Mouse (Mus musculus) embryonic facial prominence, embryonic 11.5 days (tissue): ENCODE measurements around the gene Arhgef7. TPM values are rescaled to one million over a fixed set of nuclear protein-coding genes. Genes with fewer than 3 reads are reported as not detected.

ENCODE experiments used
- ATAC-seq: fragments of 200-750 bp; cut with Nextera tagmentation; replicated peaks from 2 replicates; pipeline ENCODE4 v1.8.0; 2017; ENCODE audit warnings: low read depth; ENCODE audit not compliant: insufficient number of reproducible peaks, low FRiP score, low TSS enrichment
- DNase-seq: peaks from one replicate; pipeline ENCODE4 v3.0.0-alpha.2; 2015; ENCODE audit warnings: low spot score
- H3K27ac ChIP-seq: fragments of 300-500 bp; sonication (generic); replicated peaks from 2 replicates; pipeline ENCODE4 v1.5.1; 2014; ENCODE audit warnings: mild to moderate bottlenecking, low read depth, low read length, control low read depth
- H3K27me3 ChIP-seq: fragments of 300-500 bp; sonication (generic); 2 replicates; pipeline ENCODE4 v1.6.1; 2014; ENCODE audit warnings: mild to moderate bottlenecking, low read length, moderate library complexity, mixed read lengths; ENCODE audit not compliant: control insufficient read depth, insufficient read depth
- H3K36me3 ChIP-seq: fragments of 300-500 bp; sonication (generic); replicated peaks from 2 replicates; pipeline ENCODE4 v1.6.1; 2014; ENCODE audit warnings: low read depth, mild to moderate bottlenecking, low read length, moderate library complexity, mixed read lengths; ENCODE audit not compliant: control insufficient read depth, insufficient read depth
- H3K4me1 ChIP-seq: fragments of 300-500 bp; sonication (generic); 2 replicates; pipeline ENCODE4 v1.6.1; 2014; ENCODE audit warnings: low read length, mixed read lengths; ENCODE audit not compliant: control insufficient read depth, insufficient read depth
- H3K4me2 ChIP-seq: fragments of 300-500 bp; sonication (generic); 2 replicates; pipeline ENCODE4 v1.6.1; 2014; ENCODE audit warnings: low read depth, mild to moderate bottlenecking, control low read depth, low read length, moderate library complexity
- H3K4me3 ChIP-seq: fragments of 300-500 bp; sonication (generic); 2 replicates; pipeline ENCODE4 v1.5.1; 2014; ENCODE audit warnings: low read depth, low read length, control low read depth
- H3K9ac ChIP-seq: fragments of 300-500 bp; sonication (generic); replicated peaks from 2 replicates; pipeline ENCODE4 v1.6.1; 2014; ENCODE audit warnings: mild to moderate bottlenecking, control low read depth, low read length
- H3K9me3 ChIP-seq: fragments of 300-500 bp; sonication (generic); replicated peaks from 2 replicates; pipeline ENCODE4 v1.6.1; 2016; ENCODE audit warnings: mild to moderate bottlenecking, low read length, inconsistent platforms, mixed read lengths; ENCODE audit not compliant: control insufficient read depth
- WGBS: fragments of 180-500 bp; shearing (Covaris S2); extraction: QIAGEN DNeasy Blood & Tissue Kit; methylation state at CpG from one replicate; pipeline ENCODE4 v1.1.7; 2014; 5-methylcytosine and 5-hydroxymethylcytosine counted together
- polyA plus RNA-seq: library from polyadenylated mRNA; unstranded; fragments of >200 nt; fragmentation: Nextera tagmentation; extraction: Ambion mirVana; gene quantifications from 2 replicates; pipeline ENCODE4 v1.2.1, GENCODE M21; 2014

Arhgef7 gene
- polyA plus RNA-seq, 1 experiment from 2014 or later, result 45.5 TPM

DNA sequence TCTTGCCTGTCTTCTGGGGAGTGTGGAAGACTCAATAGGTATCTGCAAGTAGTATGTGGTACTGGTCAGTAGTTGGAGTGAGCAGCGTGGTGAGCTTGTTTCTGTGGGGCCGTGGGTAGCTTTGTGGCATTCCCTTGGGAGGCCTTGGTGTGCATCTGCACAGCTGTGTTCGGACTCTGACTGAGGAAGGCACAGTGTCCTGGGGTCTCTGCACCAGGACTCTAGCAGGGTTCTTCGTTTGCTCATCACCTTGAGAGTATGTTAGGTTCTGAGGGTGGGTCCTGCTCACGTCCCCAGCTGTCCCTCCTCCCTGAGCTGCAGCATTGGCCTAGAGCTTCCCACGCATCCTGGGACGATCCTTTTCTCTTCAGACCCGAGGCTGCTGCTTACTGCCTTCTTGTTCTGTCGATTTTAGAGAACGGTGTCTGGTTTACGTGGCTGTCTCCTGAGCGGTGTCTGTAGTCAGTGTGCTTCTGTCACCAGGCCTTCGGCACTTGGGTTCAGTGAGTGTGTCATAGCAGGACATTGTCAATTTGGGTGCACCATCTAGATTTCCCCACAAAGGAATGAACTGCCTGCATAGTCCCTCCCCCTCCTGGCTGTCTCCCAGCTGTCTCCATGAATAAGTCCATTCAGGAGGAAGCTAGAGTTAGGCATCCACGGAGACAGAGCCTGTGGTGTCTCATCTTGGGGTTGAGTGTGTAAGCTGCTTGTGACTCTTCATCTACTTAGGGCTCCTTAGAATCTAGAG lies 70.4 kb downstream of the Arhgef7 start:
- no peaks in the 10 kb centered on the region for H3K27me3 ChIP-seq
- H3K27ac ChIP-seq, result no peak overlapping the region
- no peaks in the 10 kb centered on the region; the same call in 1 of the 2 replicates for H3K36me3 ChIP-seq
- no peak for DNase-seq
- H3K4me2 ChIP-seq, result no peak overlapping the region
- no peaks in the 10 kb centered on the region for H3K4me1 ChIP-seq
- whole genome bisulfite sequencing, result 78% methylated on average over 14 of the region's 14 CpGs
- no peak overlapping the region for H3K9ac ChIP-seq
- no peaks in the 10 kb centered on the region for H3K9me3 ChIP-seq
- ATAC-seq, result no peak
- H3K4me3 ChIP-seq, result no peak overlapping the region

DNA sequence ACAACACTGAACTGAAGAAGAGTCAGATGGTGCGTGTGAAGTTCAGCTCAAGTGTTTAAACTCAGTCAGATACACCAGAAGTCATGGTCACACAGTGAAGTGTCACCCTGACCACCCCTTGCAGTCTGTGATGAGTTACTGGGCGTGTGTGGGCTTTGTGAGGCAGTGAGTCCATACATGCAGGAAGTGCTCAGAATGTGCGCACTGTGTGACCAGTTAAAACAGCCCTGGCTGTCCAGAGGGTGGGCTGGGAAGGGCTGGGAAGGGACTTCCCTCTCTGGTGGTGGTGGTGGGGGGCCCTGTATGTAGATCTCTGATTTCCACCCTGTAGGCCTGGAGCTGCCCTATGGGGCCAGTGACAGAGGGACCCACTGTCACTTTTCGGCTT lies 71.0 kb downstream of the Arhgef7 start:
- WGBS, result 76% methylated on average over 4 of the region's 4 CpGs
- no peaks in the 10 kb centered on the region; the same call in 1 of the 2 replicates for H3K36me3 ChIP-seq
- ATAC-seq, result no peak

DNA sequence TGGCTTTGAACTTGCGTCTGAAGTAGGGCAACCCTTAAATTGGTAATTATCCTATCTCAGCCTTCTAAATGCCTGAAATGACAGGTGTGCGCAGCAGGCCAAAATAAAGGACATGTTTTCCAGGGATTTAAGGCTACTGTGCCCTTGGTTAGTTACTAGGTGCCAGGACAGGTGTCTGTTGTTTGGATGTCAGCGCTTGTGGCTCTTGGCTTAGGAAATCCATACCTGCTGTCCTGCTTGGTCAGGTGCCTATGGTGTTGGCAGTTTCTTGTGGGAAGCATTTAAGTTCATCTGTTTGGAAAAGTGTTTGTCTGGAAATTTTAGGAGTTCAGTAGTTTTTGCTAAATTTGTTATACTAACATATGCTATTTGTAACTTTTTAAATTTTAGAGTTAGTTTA lies 71.6 kb downstream of the Arhgef7 start:
- Histone ChIP-seq H3K27me3 (no peaks in the 10 kb centered on the region), H3K36me3 (no peaks in the 10 kb centered on the region; the same call in 1 of the 2 replicates), H3K4me3 (no peak overlapping the region), H3K9me3 (no peaks in the 10 kb centered on the region), H3K27ac (no peak overlapping the region), H3K4me2 (no peak overlapping the region), H3K4me1 (no peaks in the 10 kb centered on the region), H3K9ac (no peak overlapping the region)
- WGBS, result 91% methylated on average over 3 of the region's 3 CpGs
- DNase-seq (no peak), ATAC-seq (no peak)

More for the DNA sequence above, 71.0 kb downstream of the Arhgef7 start:
- Histone ChIP-seq H3K4me3 (no peak overlapping the region), H3K27me3 (no peaks in the 10 kb centered on the region), H3K9me3 (no peaks in the 10 kb centered on the region), H3K4me2 (no peak overlapping the region), H3K27ac (no peak overlapping the region), H3K4me1 (no peaks in the 10 kb centered on the region), H3K9ac (no peak overlapping the region)
- DNase-seq, result no peak

DNA sequence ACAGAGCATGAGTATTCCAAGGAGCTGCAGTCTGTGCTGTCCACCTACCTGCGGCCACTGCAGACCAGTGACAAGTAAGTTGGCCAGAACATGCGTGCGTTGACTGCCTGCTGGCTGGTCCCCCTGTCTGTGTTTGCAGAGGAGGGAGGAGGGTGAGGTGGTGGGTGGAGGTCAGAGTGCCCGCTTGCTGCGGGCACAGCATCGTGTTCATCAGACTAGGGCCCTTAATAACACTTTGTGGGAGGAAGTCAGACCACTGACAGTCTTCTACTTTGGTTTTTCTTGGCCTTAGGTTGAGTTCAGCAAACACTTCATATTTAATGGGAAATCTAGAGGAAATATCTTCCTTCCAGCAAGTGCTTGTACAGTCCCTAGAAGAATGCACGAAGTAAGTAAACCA lies 73.0 kb downstream of the Arhgef7 start:
- H3K27ac ChIP-seq, result no peak overlapping the region
- H3K36me3 ChIP-seq, result peaks cover 2% of the 10 kb centered on the region; the same call in 1 of the 2 replicates

DNA sequence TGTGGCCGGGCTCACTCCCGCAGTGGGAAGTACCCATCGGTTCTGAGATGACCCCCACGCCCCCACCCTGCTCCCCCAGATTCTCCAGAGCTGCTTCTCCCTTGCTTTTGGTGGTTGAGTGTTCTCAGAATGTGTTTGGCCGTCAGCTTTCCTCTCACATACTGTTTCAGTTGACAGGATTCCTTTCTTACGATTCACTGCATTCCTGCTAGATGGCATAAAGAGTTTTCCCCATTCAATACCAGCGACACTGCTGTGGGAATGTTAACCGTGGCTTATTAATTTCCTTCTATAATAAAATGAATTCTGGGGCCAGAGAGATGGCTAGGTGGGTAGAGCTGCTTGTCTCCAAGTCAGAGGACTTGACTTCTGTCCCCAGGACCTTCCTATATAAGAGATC lies 74.0 kb downstream of the Arhgef7 start:
- no peak overlapping the region for H3K4me2 ChIP-seq
- H3K36me3 ChIP-seq, result peaks cover 2% of the 10 kb centered on the region; the same call in 1 of the 2 replicates
- no peak overlapping the region for H3K27ac ChIP-seq
- ATAC-seq (no peak), DNase-seq (no peak)
- no peak overlapping the region for H3K9ac ChIP-seq
- H3K4me1 ChIP-seq, result no peaks in the 10 kb centered on the region
- H3K9me3 ChIP-seq, result no peaks in the 10 kb centered on the region
- H3K4me3 ChIP-seq, result no peak overlapping the region
- no peaks in the 10 kb centered on the region for H3K27me3 ChIP-seq
- WGBS, result 78% methylated on average over 8 of the region's 8 CpGs

More for the DNA sequence above, 73.0 kb downstream of the Arhgef7 start:
- Histone ChIP-seq H3K4me3 (no peak overlapping the region), H3K4me1 (no peaks in the 10 kb centered on the region), H3K4me2 (no peak overlapping the region), H3K9ac (no peak overlapping the region), H3K9me3 (no peaks in the 10 kb centered on the region), H3K27me3 (no peaks in the 10 kb centered on the region)
- DNase-seq (no peak), ATAC-seq (no peak)
- WGBS, result 95% methylated on average over 7 of the region's 7 CpGs

DNA sequence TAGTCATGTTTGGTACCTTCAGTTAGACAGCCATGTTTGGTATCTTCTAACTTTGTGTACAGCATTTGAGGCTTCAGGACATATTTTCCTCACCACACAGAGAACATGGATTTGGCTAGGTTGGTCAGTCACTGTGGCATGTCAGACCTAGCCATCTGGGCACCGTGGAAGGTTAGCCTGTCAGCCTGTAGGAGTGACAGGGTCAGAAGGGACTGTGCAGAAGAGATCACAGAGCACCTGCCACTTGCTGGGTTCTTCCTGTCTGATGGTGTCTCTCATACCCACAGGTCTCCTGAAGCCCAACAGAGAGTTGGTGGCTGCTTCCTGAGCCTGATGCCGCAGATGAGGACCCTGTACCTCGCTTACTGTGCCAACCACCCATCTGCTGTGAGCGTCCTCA lies 77.4 kb downstream of the Arhgef7 start:
- ATAC-seq (no peak), DNase-seq (no peak)
- Histone ChIP-seq H3K27me3 (no peaks in the 10 kb centered on the region), H3K4me3 (no peak overlapping the region), H3K4me1 (no peaks in the 10 kb centered on the region), H3K9ac (no peak overlapping the region), H3K9me3 (no peaks in the 10 kb centered on the region), H3K36me3 (peaks cover 8% of the 10 kb centered on the region), H3K4me2 (no peak overlapping the region), H3K27ac (no peak overlapping the region)
- 94% methylated on average over 4 of the region's 4 CpGs for WGBS

DNA sequence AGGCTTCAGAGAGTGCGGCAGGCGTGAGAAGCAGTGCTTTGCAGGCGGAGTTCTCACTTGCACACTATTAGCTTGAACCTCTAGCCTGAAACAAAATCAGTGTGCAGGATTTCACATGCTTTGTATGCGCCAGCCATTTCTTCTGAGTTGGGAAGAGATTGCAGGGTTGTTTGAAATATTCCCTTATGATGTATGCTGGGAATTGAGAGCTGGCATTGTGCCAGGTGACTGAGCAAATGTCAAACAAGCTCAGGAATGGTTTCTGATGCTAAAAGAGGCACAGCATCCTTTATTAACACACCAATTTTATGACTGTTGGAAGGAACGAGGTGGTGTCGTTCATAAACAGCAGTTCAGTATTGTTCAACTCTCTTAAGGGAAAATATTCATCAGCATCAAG lies 78.7 kb downstream of the Arhgef7 start:
- 90% methylated on average over 6 of the region's 6 CpGs for WGBS
- no peak overlapping the region for H3K9ac ChIP-seq

DNA sequence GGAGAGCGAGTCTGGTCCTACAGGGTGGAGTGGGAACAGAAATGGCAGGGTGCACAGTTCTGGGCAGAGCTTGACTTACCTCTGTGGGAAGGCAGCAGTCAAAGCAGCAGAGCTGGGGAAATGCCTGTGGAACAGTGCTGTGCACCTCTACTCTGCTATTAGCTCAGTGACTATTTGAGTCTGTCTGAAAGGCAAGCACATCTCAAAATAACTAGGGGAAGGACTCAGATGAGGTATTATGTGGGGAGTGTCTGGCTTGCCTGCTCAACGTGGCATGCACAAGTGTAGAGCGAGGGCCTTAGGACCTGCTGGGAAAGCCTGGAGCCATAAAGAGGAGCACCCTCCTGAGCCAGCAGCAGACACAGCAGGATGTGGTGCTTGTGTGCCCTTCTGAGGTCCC lies 79.8 kb downstream of the Arhgef7 start:
- Histone ChIP-seq H3K9ac (no peak overlapping the region), H3K4me2 (no peak overlapping the region), H3K27ac (no peak overlapping the region), H3K9me3 (no peaks in the 10 kb centered on the region), H3K27me3 (no peaks in the 10 kb centered on the region), H3K36me3 (peaks cover 14% of the 10 kb centered on the region), H3K4me3 (no peak overlapping the region), H3K4me1 (no peaks in the 10 kb centered on the region)
- WGBS, result 83% methylated on average over 3 of the region's 3 CpGs
- ATAC-seq (no peak), DNase-seq (no peak)

More for the DNA sequence above, 78.7 kb downstream of the Arhgef7 start:
- Histone ChIP-seq H3K4me1 (no peaks in the 10 kb centered on the region), H3K9me3 (no peaks in the 10 kb centered on the region), H3K27me3 (no peaks in the 10 kb centered on the region), H3K27ac (no peak overlapping the region), H3K4me3 (no peak overlapping the region), H3K36me3 (peaks cover 14% of the 10 kb centered on the region), H3K4me2 (no peak overlapping the region)
- DNase-seq (no peak), ATAC-seq (no peak)
